Mouse (Mus musculus): ENCODE measurements around the gene Caln1.

GRCm38 (mm10) chr5:130742171-130742570, 372.9 kb downstream of the Caln1 start:
- no peak for TF ChIP-seq CTCF (IDR thresholded peaks at IDR 0.05)
- no peak for TF ChIP-seq EP300 (IDR thresholded peaks at IDR 0.05)
